Mouse (Mus musculus): ENCODE data around the gene Vstm4.

DNA sequence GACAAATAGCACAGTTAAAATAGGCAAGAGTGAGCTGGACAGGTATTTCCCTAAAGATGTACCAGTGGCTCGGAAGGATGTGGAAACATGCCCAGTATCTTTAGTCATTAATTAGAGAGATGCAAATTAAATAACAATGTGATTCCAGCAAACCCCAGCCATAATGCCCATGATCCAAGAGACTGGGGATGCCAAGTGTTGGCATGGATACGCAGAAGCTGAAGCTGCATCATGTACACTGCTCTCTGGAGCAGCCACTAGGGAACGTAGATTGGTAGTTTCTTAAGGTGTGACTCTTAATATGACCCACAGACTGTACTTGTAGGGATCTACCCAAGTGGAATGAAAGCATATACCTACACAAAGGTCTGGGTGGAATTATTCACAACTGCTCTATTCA is 50.0 kb downstream of the Vstm4 start:
- TF ChIP-seq CTCF (IDR thresholded peaks at IDR 0.05; ENCODE audit: control insufficient read depth, insufficient read depth, insufficient read length) (no peak), MYOG (IDR thresholded peaks at IDR 0.05; ENCODE audit: control insufficient read depth, extremely low read depth, insufficient read length) (no peak), CEBPB (IDR thresholded peaks at IDR 0.05; ENCODE audit: low read depth) (no peak)
